Mouse (Mus musculus): ENCODE data around the gene Tarsl2.
A peak's percentile ranks its signal among the peaks of the same experiment; 100 is the strongest.

GRCm38 (mm10) chr7:65693301-65693821, 48.7 kb downstream of the Tarsl2 start:
- TF ChIP-seq CTCF (IDR thresholded peaks at IDR 0.05; ENCODE audit: control insufficient read depth, insufficient read depth, insufficient read length) (no peak), MYOD1 (IDR thresholded peaks at IDR 0.05; ENCODE audit: control insufficient read depth, insufficient read length, low read depth) (peak; percentile 51), CEBPB (IDR thresholded peaks at IDR 0.05; ENCODE audit: low read depth) (no peak)

All from C2C12 (cell line).